Mouse (Mus musculus) kidney, adult 11 months (tissue): ENCODE results near the gene Rpusd4.

ENCODE experiments used
- DNase-seq: peaks from one replicate; pipeline ENCODE4 v3.0.0; 2022

The Rpusd4 gene

GRCm38 (mm10) chr9:35267146-35267975, at the start of gene Rpusd4, which contains the start of gene Fam118b:
Gene Rpusd4 (plus strand): TSS chr9:35267865.
Gene Fam118b (minus strand): TSS chr9:35267805.
- DNase-seq: peak; percentile 90

- no peak for DNase-seq
Observed at GRCm38 (mm10) chr9:35217963-35218362, 49.7 kb upstream of the Rpusd4 start.

GRCm38 (mm10) chr9:35223466-35223865, 44.2 kb upstream of the Rpusd4 start:
- no peak for DNase-seq

GRCm38 (mm10) chr9:35228671-35229070, 39.0 kb upstream of the Rpusd4 start:
- no peak for DNase-seq

GRCm38 (mm10) chr9:35235996-35236395, 31.7 kb upstream of the Rpusd4 start:
- no peak for DNase-seq

- no peak for DNase-seq
Observed at GRCm38 (mm10) chr9:35238371-35238770, 29.3 kb upstream of the Rpusd4 start.

GRCm38 (mm10) chr9:35238915-35239571, 28.6 kb upstream of the Rpusd4 start:
- DNase-seq: no peak

GRCm38 (mm10) chr9:35239734-35240133, 27.9 kb upstream of the Rpusd4 start:
- DNase-seq: no peak

- no peak for DNase-seq
Observed at GRCm38 (mm10) chr9:35247405-35247804, 20.3 kb upstream of the Rpusd4 start.

- no peak for DNase-seq
Observed at GRCm38 (mm10) chr9:35249476-35249875, 18.2 kb upstream of the Rpusd4 start.

- DNase-seq: no peak
Observed at GRCm38 (mm10) chr9:35257365-35257764, 10.3 kb upstream of the Rpusd4 start.

- no peak for DNase-seq
Observed at GRCm38 (mm10) chr9:35262418-35262817, 5.2 kb upstream of the Rpusd4 start.

GRCm38 (mm10) chr9:35263431-35263830, 4.2 kb upstream of the Rpusd4 start:
- no peak for DNase-seq

- DNase-seq: no peak
Observed at GRCm38 (mm10) chr9:35264509-35264908, 3.2 kb upstream of the Rpusd4 start.

- DNase-seq: no peak
Observed at GRCm38 (mm10) chr9:35267976-35268715, 481 bp downstream of the Rpusd4 start.

GRCm38 (mm10) chr9:35277855-35278365, 10.2 kb downstream of the Rpusd4 start:
- no peak for DNase-seq

GRCm38 (mm10) chr9:35278451-35278850, 10.8 kb downstream of the Rpusd4 start:
- DNase-seq: no peak

- peak; percentile 29 for DNase-seq
Observed at GRCm38 (mm10) chr9:35282006-35282850, 14.6 kb downstream of the Rpusd4 start.

GRCm38 (mm10) chr9:35282851-35283200, 15.2 kb downstream of the Rpusd4 start:
- DNase-seq: no peak

GRCm38 (mm10) chr9:35283415-35284069, 15.9 kb downstream of the Rpusd4 start:
- peak; percentile 15 for DNase-seq

- no peak for DNase-seq
Observed at GRCm38 (mm10) chr9:35284351-35284750, 16.7 kb downstream of the Rpusd4 start.

- DNase-seq: no peak
Observed at GRCm38 (mm10) chr9:35286351-35286750, 18.7 kb downstream of the Rpusd4 start.
